Mouse (Mus musculus) spleen, adult 10 weeks (tissue): ENCODE data around the gene Gm10112. TPM values are rescaled to one million over a fixed set of nuclear protein-coding genes. Genes with fewer than 3 reads are reported as not detected.

Source experiments
- polyA plus RNA-seq: library from polyadenylated mRNA; stranded (reverse); fragments of 350-450 nt; fragmentation: Illumina TruSeq; extraction: RNeasy Lipid Tissue Mini Kit (QIAGEN cat#74804); gene quantifications from one replicate; pipeline ENCODE4 v1.2.3, GENCODE M21; 2015; ENCODE audit warnings: low replicate concordance; ENCODE audit not compliant: insufficient read depth

The Gm10112 gene
- not detected for polyA plus RNA-seq

DNA sequence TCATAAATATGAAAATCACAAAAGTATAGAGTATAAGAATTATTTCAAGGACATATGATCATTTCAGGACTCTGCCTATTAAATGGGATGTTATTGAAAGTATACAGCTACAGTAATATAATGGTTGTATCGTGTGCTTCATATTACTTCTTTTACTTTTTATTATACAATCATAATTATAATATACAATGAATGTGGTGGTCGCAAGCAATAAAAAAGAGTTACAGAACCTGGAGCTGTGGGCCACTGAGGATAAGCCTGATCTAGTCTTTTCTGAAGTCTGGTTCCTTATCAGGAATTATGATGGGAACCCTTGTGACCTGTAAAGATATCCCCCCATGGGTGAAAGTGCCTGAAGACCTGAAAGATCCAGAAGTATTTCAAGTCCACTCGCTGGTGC lies at the start of gene Gm10112:
TSS of gene Gm10112 (plus strand) at position 301 of the 400 bp plus-strand sequence.

Other genes starting within 250 kb of the Gm10112 start
- gene Cylc1, start 57.9 kb upstream of the Gm10112 start, polyA plus RNA-seq, result not detected